Mouse (Mus musculus): ENCODE measurements at regions not wholly inside any gene's neighbourhood (a gene's known extent, or its start where the extent isn't known, plus 50 kb on each side); places are given as distances from the start of the nearest gene placed in this dataset.
A peak's percentile ranks its signal among the peaks of the same experiment; 100 is the strongest.

- no peak for DNase-seq (ENCODE audit: low spot score in 2 of 2)
Measured at GRCm38 (mm10) chr4:47861151-47861550, 183.8 kb upstream of the Nr4a3 start.

- no peak for DNase-seq (ENCODE audit: low spot score in 2 of 2)
Measured at GRCm38 (mm10) chr4:47870010-47870637, 174.8 kb upstream of the Nr4a3 start.

GRCm38 (mm10) chr4:47870638-47871019 is 174.3 kb upstream of the Nr4a3 start:
- no peak for DNase-seq (ENCODE audit: low spot score in 2 of 2)

- DNase-seq (ENCODE audit: low spot score in 2 of 2) = no peak
Measured at GRCm38 (mm10) chr4:47881560-47881959, 163.4 kb upstream of the Nr4a3 start.

GRCm38 (mm10) chr4:47882076-47882475 is 162.9 kb upstream of the Nr4a3 start:
- DNase-seq (ENCODE audit: low spot score in 2 of 2) = no peak

- DNase-seq (ENCODE audit: low spot score in 2 of 2) = no peak
Measured at GRCm38 (mm10) chr4:47899579-47899978, 145.4 kb upstream of the Nr4a3 start.

GRCm38 (mm10) chr4:47902749-47903148 is 142.2 kb upstream of the Nr4a3 start:
- no peak for DNase-seq (ENCODE audit: low spot score in 2 of 2)

GRCm38 (mm10) chr4:47912259-47912658 is 132.7 kb upstream of the Nr4a3 start:
- no peak for DNase-seq (ENCODE audit: low spot score in 2 of 2)

GRCm38 (mm10) chr4:47919576-47919975 is 125.4 kb upstream of the Nr4a3 start:
- DNase-seq (ENCODE audit: low spot score in 2 of 2) = no peak

- DNase-seq (ENCODE audit: low spot score in 2 of 2) = no peak
Measured at GRCm38 (mm10) chr4:47931464-47931863, 113.5 kb upstream of the Nr4a3 start.

- DNase-seq (ENCODE audit: low spot score in 2 of 2) = no peak
Measured at GRCm38 (mm10) chr4:47933526-47933925, 111.4 kb upstream of the Nr4a3 start.

- DNase-seq (ENCODE audit: low spot score in 2 of 2) = no peak
Measured at GRCm38 (mm10) chr4:47935547-47935946, 109.4 kb upstream of the Nr4a3 start.

GRCm38 (mm10) chr4:47936470-47937125 is 108.4 kb upstream of the Nr4a3 start:
- no peak for DNase-seq (ENCODE audit: low spot score in 2 of 2)

- no peak for DNase-seq (ENCODE audit: low spot score in 2 of 2)
Measured at GRCm38 (mm10) chr4:47947869-47948573, 96.9 kb upstream of the Nr4a3 start.

- DNase-seq (ENCODE audit: low spot score in 2 of 2) = no peak
Measured at GRCm38 (mm10) chr4:47948789-47949188, 96.2 kb upstream of the Nr4a3 start.

GRCm38 (mm10) chr4:47954576-47955305 is 90.2 kb upstream of the Nr4a3 start:
- DNase-seq (ENCODE audit: low spot score in 2 of 2) = no peak

- DNase-seq (ENCODE audit: low spot score in 2 of 2) = no peak
Measured at GRCm38 (mm10) chr4:47964630-47965029, 80.3 kb upstream of the Nr4a3 start.

- DNase-seq (ENCODE audit: low spot score in 2 of 2) = no peak
Measured at GRCm38 (mm10) chr4:47971861-47972260, 73.1 kb upstream of the Nr4a3 start.

- peak; percentile 4 to 34 for DNase-seq (ENCODE audit: low spot score in 2 of 2)
Measured at GRCm38 (mm10) chr4:47979579-47980313, 65.2 kb upstream of the Nr4a3 start.
